Mouse (Mus musculus): Measurements from ENCODE around the gene Stx7.
"Not testable (repeated sequence)": the region's sequence is repeated elsewhere in the genome, so short reads cannot be mapped to it uniquely, and the experiment has no call there.

Gene Stx7

DNA sequence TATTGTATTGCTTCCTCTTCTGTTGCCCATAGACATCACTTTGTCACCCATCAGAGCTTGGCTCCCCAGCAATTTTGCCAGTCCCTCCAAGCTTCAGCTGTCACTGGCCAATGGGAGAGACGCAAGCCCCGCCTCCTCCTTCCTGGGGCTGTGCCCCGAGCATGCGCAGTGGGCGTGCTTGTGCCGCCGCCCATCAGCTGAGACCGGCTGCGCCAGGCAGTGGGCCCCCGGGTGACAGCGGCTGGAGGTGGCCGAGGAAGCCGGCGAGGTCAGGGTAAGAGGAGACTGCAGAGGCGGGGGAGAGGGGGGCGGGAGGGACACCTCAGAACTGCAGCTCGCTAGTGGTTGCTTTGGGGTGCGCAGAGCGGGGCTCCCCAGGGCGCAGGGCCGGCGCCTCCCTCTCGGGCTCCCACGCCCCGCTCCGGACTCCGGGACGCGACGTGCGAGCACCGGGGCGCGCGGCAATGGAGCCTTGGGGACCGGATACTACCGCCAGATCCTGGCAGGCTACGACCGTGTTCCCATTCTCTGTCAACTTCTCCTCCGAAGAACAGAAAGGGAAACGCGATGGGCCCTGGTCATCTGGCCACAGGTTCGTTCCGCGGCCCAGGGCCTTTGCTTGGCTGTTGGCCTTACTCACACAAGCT, at the start of gene Stx7:
Stx7 (plus strand) TSS at position 168 of the 647 bp plus-strand sequence.
- DNase-seq (ENCODE audit: inconsistent ontology term): peak; percentile 96

DNA sequence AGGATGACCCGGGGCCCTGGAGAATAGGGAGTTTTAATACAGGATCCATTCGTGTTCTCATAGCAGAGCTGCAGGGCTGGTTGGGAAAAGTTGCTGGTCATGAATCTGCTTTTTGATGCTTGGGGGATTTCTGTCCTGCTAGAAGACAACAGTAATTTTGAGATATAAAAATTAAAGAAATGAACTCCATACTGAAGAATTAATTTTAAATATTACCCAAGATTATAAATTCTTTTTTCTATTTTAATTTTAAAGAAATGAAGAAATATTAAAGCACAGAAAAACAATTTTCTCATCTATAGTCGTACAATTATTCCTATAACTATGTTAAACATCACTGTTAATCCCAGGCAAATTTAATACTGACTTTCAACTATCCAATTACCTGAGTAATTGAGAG, 47.3 kb upstream of the Stx7 start, which contains the start of gene Taar8c:
Taar8c (minus strand) TSS at position 101 of the 400 bp plus-strand sequence.
- not testable (repeated sequence) for DNase-seq (ENCODE audit: inconsistent ontology term)

DNA sequence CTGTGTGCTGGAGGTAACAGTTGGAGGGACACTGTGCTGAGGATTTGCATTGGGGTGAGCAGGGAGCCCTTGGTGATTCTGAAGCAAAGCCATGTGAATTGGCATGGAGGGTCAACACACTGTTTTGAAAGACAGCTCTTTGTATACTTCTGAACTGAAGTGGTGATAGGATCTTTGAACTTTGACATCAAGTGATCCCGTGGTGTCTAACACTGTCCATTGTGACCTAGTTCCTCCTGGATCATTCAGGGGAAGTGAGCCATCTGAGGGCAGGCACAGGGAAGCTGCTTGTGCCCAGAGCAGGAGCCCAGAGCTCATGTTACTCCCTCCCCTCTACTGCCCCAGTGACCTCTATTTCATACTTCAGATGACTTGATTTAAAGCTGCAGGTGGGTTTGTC, 45.8 kb upstream of the Stx7 start:
- not testable (repeated sequence) for DNase-seq (ENCODE audit: inconsistent ontology term)

DNA sequence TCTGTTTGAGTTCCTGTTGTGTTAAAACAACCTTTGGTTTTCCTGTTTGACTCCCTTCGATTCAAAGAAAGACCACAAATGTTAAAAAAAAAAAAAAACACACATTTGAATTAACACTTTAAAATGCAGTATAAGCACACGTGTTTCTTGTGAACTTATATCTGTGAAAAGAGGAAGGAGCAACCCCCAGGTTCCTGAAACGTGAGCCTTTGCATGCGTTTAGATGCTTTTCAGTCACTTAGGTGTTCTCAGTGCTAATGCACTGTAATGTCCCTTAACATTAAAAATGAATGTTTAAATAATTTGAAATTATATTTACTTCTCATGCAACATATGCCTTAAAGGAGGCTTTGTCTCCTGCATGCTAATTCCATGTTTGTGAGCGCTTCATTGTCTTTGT, 41.4 kb upstream of the Stx7 start:
- DNase-seq (ENCODE audit: inconsistent ontology term): no peak

DNA sequence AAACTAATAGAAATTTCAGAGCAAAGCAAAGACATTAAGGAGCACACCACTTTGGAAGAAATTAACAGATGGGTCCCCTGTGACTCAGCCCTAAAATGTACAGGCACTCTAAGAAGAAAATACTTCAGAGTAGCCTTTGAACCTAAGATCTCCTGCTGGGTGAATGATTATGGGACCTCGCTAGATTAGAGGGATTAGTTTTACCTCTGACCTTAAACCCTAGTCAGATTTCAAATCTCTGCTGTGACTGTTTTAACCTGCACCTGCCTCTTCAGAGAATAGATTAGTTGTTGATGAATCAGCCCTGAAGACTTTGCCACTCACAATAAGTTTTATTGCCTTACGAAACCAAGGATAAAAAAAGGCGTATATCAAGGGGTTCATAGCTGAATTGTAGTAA, 40.9 kb upstream of the Stx7 start:
- DNase-seq (ENCODE audit: inconsistent ontology term): no peak

DNA sequence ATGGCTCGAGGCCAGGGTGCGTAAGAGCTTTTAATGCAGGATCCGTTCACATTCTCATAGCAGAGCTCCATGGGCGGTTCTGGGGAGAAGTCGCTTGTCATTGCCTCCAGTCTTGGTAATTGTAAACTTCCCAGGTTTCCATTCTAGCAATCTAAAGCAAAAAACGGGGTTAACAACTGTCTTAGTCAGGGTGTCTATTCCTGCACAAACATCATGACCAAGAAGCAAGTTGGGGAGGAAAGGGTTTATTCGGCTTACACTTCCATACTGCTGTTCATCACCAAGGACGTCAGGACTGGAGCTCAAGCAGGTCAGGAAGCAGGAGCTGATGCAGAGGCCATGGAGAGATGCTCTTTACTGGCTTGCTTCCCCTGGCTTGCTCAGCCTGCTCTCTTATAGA, 39.7 kb upstream of the Stx7 start, which contains the start of gene Taar9:
Taar9 (minus strand) TSS at position 101 of the 400 bp plus-strand sequence.
- DNase-seq (ENCODE audit: inconsistent ontology term): not testable (repeated sequence)

DNA sequence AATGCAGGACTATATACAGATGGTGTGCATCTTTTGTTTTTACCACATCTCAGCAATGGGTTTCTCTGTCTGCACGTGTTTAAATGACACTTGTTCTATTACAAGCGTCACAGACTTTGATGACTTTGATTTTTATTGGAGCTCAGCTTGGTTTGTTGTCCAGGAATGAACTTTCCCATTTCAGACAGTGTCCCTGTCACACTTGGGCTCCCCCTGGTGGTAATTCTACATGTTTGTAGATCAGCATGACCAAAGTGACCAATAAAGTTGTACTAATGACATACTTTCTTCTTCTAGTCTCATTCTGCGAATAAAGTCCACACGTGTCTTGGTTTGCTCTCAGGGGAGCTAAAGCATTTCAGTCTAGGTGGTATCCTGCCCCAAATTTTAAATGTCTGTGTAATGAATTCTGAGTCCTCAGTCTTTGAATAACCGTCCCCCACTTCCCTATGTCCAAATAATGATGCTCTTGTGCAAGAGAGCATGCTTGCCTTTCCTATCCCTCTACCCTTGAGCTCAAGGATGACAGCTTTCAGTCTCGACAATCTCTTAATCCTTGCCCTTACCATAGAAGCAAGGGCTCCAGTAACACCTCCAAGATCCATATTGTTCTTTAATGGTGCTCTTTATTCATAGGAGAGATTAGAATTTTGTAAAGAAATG, 37.9 kb upstream of the Stx7 start:
- DNase-seq (ENCODE audit: inconsistent ontology term): peak; percentile 51

DNA sequence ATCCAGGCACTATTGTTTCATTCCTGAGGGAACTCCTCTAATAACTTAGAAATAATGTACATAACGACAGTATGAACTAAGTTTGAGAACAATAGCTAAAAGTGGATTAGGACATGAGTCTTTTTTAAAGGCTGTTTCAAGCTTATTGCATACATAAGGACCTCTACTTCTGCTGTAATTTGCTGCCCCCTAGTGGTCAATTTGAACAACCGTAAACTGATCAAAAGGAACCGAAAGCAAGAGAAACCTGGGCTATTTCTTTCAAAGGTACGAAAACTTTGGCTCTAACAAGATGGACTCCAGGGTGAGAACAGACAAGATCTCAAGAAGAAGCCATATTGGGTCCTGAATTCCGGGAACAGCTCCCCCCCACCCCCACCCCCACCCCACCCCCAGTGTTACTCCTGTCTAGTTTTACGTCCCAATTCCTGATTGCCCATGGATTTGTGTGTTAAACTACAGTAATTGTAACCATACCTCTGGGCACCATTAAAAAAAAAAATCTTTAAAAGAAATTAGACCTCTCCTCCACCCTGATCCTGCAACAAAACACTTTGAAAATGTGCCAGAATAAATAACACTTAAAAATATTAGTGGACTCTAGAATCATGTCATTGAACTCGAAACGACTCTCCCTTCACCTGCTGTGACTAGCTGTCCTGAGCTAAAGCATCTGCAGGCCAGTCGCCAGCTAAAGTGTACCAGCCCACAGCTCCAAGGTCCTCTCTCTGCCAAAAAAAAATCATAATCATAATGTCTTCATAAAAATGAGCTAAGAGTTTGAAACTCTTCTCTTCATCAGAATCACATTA, 17.4 kb upstream of the Stx7 start:
- peak; percentile 64 for DNase-seq (ENCODE audit: inconsistent ontology term)

DNA sequence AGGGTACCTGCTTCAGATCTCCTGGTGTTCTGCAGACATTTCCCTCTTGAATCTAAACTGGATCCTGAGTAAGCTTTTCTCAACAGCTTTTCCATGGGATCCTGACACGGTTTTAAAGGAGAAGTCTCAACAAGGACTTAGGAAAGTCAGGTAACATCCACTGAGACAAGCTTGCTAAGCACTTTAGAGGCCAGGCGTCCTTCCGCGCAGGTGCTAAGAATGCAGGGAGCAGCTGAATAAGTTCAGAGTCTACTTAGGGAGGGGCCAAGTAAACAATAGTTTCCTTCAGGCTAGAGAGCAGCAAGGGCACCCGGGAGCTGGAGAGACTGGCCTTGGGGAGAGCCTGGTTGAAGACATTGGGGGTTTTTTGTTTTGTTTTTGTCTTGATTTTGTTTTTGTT, 16.8 kb upstream of the Stx7 start:
- DNase-seq (ENCODE audit: inconsistent ontology term): peak; percentile 33

DNA sequence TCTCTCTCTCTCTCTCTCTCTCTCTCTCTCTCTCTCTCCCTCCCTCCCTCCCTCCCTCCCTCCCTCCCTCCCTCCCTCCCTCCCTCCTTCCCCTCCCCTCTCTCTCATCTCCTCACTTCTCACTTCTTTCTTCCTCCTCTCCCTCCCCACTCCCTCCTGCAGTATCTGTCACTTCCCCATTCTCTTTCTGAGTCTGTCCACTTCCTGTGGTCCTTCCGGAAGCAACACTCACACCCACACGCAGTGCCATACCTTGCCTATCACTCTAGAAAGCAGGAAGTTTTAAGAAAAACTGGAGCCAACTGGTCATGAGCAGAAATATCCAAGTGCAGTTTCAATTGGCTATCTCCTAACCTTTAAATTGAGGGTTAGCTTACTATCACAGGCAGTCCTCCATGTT, 16.0 kb upstream of the Stx7 start:
- DNase-seq (ENCODE audit: inconsistent ontology term): no peak

DNA sequence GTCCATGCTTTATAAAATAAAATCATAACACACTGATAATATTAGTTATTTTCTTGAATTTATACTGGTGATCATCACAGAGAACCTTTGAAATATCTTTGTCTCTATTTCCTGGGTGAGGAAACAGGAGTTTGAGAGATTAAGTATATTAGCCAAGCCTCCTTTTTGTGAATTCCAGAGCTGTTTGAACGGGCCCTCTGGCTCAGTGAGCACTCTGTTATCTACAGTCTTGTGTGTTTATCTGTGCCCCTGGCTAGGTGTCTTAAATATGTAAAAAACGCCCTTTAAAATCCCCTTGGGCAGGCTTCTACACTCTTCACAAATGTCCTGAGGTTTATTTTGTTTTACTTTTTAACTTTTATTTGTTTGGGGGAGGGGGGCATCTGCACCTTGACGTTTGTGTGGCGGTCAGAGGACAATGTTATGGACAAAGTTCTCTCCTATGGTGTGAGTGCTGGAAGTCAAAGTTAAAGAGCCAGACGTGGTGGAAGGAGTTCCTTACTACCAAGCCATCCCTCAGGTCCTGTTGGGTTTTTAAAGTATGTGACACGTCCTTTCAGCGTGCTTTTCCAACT, 14.9 kb upstream of the Stx7 start:
- DNase-seq (ENCODE audit: inconsistent ontology term): no peak

DNA sequence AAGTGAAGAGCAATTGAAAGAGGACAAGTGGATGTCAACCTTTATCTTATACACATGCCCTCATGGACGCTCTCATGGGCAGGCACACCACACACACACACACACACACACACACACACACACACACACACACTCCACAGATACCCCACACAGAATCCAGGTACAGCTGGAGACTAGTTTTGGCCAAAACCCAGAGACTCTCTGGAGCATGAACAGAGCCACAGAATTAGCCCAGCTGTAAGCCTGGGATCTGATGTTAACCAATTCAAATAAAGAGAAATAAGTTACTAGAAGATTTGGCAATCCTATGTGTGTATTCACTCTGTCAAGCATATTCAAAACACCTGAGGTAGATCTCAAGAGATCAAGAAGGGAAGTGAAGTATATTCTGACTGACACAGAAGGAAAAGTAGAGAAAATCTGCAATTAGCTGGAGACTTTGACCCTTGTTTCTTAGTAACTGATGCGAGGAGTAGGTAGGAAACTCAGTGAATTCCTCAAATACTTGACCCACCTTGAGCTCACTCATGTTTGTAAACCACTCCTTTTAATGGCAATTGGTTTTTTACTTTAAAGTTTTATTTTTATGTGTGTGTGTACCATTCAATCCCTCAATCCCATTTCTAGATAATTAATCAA, 10.4 kb upstream of the Stx7 start:
- no peak for DNase-seq (ENCODE audit: inconsistent ontology term)

DNA sequence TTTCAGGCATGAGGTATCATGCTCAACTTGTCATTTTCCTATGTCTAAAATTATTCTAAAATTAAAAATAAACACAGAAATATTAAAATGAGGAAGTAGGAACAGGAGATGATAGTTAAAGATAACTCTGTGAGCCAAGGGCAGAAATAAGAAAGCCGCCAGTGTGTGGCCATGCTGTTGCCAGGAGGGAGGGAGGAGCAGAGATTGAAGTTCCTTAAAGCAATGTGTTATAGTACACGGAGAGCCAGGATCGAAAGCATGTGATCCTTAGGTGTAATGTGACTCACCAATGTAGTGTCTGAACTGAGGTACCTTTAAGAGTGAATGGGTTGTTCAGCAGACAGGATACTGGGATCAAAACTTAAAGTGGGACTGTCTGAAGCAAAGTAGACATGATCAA, 6.4 kb upstream of the Stx7 start:
- no peak for DNase-seq (ENCODE audit: inconsistent ontology term)

DNA sequence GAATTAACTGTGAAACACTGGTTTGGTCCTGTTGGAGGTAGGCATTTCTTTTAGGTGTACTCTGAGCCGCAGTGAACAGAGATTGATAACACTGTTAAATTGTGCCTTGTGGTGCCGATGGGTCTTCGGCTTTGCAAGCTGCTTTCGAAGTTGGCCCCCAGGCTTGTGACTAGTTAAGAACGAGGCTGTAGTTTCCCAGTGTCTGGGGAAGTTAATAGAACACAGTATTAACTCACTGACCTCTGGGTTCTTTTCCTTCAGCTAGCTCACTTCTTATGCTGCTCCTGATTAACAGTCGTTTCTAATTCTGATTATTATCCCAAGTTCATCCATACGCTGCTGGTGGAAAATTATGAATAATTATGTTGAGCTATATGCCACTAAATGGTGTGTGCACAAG, 984 bp downstream of the Stx7 start:
- DNase-seq (ENCODE audit: inconsistent ontology term): no peak

DNA sequence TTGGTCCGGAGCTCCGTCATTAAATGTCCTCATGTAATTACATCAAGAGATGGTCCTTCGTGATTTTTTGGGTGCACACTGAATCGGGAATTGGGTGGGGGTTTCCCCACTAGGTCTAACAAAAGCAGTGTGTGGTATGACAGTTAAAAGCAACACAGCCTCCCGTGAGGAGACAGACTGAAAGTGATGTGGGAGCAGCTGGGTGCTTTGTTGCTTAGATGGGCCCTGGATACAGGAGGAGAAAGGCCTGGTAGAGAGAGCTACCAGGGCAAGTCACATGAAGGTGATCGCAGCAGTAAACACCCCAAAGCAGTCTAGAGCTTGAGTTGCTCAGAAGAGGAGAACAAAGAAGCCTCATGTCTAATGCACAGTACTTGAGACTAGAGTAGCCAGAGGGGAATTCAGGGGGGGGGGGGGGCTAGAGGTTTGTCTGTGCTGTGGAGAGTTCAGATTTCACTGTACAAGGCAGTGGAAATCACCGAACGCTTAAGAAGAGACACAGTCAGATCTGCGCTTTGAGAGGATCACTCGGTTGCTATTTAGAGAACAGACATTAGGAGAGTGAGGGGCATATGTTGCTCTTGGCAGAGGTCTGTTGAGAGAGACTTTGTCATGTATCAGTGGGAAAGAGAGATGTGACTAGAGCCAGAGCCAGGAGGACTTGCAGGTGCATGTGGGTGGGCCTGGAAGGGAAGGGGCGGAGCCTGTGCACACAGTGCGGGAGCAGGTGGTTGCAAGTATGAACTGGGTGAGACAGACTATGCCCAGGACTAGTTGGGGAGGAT, 9.6 kb downstream of the Stx7 start:
- DNase-seq (ENCODE audit: inconsistent ontology term): no peak

DNA sequence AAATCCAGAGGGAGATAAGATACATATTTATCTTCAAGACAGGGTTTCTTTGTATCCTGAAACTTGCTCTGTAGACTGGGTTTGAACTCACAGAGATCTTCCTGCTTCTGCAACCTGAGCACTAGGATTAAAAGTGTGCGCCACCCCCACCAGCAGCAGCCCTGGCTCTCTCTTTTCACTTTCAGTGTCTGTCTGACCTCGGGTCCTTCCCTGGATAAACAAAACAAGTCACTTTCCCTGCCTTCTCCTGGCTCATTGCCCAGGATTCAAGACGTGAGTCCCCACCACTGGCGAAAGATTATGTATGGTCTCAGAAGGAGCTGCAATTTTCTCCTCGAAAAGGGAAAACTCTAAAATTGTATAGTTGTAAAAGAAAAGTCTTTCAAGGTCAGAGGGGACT, 10.5 kb downstream of the Stx7 start:
- no peak for DNase-seq (ENCODE audit: inconsistent ontology term)

DNA sequence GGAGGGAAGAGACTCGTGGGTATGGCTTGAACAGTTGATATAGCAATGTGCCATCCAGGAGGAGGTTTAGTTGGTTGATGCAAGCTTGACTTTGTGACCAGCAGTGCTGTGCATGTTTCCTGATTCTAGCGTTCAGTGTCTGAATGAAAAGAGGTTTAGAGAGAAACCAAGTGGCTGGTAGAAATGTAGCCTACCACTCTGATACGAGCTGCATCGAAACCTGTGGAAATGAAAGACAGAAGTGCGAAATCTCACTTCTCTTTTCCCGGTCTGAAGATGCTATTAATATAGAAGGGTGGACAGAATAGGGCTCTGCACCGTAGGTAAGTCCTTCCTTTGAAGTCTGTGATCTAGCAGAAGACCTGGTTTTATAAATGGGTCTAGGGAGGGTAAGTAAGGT, 11.2 kb downstream of the Stx7 start:
- DNase-seq (ENCODE audit: inconsistent ontology term): no peak

DNA sequence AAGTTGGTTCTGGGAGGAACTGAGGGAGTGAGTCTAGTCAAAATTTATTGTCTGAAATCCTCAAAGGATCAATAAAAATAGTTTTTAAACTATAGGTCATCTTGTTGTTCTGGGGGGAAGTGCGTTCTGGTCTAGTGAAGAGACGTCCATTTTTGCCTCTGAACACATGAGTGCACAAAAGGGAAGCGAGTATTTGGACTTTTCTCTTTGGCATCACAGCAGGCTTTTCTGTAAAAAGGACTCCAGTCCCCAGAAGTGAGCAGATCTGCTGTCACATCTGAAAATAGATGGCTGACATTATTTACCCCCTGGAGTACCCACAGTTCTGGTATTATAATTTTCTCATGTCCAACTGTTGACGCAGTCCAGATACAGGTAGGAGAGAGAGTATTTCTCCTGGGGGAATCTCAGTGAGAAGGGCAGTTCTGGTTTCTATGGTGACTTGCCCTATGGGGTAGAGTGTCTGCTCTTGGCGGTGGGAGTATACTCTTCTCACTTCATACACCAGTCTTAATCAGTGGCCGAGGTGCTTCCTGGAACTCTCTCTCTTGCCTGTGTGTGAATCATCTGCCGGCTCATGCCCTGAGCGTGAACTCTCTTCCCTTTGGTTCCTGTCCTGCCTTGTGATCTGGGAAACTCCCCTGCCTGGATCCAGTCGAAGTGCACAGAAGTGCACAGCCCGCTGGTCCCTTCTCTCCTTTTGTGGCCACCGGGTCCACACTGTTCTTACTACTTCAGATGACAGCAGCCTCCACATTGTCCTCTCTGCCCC, 15.2 kb downstream of the Stx7 start:
- DNase-seq (ENCODE audit: inconsistent ontology term): peak; percentile 78

DNA sequence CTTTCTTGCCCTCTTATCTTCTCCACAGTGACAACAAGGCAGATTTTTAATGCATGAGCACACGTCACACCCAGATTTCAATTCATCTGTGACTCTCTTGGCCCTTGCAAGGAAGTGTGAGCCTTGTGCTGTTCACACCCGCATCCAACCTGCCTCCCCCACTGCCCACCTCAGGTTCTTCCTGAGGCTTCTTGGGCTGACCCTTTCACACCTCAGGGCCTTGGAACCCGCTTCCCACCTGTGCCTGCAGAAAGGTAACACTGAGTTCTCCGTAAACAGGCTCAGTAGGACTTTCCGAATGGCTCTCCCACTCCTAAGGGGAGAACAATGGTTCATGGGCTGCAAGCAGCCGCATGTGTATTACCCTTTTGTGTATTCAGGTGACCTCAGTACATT, 15.8 kb downstream of the Stx7 start:
- no peak for DNase-seq (ENCODE audit: inconsistent ontology term)

DNA sequence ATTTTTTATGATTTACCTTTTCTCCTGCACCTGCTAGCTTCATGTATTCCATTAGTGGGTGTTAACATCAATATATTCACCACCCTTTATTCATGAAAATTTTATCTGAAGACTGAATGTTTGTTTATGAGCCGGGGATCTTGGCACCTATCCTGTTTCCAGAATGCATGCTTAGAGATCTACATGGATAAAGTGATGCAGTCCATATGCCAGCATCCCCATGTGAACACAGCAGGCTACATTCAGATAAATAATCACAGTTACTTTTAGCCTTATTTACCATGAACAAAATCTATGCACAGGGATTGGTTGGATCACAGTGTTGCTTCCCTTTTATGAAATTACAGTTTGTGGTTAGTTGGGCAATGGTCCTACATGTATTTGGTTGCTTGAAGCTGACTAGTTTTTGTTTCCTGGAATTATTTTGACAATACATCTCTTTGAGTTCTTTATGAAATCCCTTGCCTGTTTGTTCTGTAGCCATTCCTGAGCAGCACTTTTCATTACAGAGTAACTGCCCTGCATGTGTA, 16.5 kb downstream of the Stx7 start:
- peak; percentile 57 for DNase-seq (ENCODE audit: inconsistent ontology term)

All from Muller cell, postnatal 12 days (primary cell).